Mouse (Mus musculus): Measurements from ENCODE around the gene Mkrn1. TPM values are rescaled to one million over a fixed set of nuclear protein-coding genes. Genes with fewer than 3 reads are reported as not detected.

Gene Mkrn1
- polyA plus RNA-seq, 1 experiment, result 44.3 TPM

- no peak for DNase-seq
- Histone ChIP-seq H3K4me3 (ENCODE audit: control insufficient read depth, insufficient read depth, low read length) (no peak overlapping the region), H3K4me1 (replicated peaks; ENCODE audit: control insufficient read depth, insufficient read depth, low read length) (no peaks in the 10 kb centered on the region), H3K27me3 (ENCODE audit: control insufficient read depth, insufficient read depth, low read length) (no peaks in the 10 kb centered on the region), H3K27ac (ENCODE audit: control insufficient read depth, insufficient read depth, low read length) (no peak overlapping the region), H3K36me3 (ENCODE audit: control insufficient read depth, insufficient read depth, low read length) (no peaks in the 10 kb centered on the region)
- TF ChIP-seq POLR2A (IDR thresholded peaks at IDR 0.05; ENCODE audit: control insufficient read depth, extremely low read depth, insufficient read depth, low read length, poor library complexity) (no peak), CTCF (IDR thresholded peaks at IDR 0.05; ENCODE audit: borderline replicate concordance, control insufficient read depth, extremely low read depth, insufficient read depth, low read length, poor library complexity) (no peak)
- WGBS, result 83% methylated on average over 2 of the region's 2 CpGs
Measured at GRCm38 (mm10) chr6:39454616-39455015, 34.4 kb upstream of the Mkrn1 start.

GRCm38 (mm10) chr6:39453564-39453963 lies 33.3 kb upstream of the Mkrn1 start:
- 88% methylated on average over 4 of the region's 4 CpGs for WGBS
- H3K36me3 ChIP-seq (ENCODE audit: control insufficient read depth, insufficient read depth, low read length), result no peaks in the 10 kb centered on the region

GRCm38 (mm10) chr6:39451033-39451432 lies 30.8 kb upstream of the Mkrn1 start:
- H3K4me1 ChIP-seq (replicated peaks; ENCODE audit: control insufficient read depth, insufficient read depth, low read length), result no peaks in the 10 kb centered on the region
- 82% methylated on average over 3 of the region's 3 CpGs for WGBS
- no peak for DNase-seq
- H3K27me3 ChIP-seq (ENCODE audit: control insufficient read depth, insufficient read depth, low read length), result no peaks in the 10 kb centered on the region
- H3K4me3 ChIP-seq (ENCODE audit: control insufficient read depth, insufficient read depth, low read length), result no peak overlapping the region
- H3K27ac ChIP-seq (ENCODE audit: control insufficient read depth, insufficient read depth, low read length), result no peak overlapping the region
- TF ChIP-seq POLR2A (IDR thresholded peaks at IDR 0.05; ENCODE audit: control insufficient read depth, extremely low read depth, insufficient read depth, low read length, poor library complexity) (no peak), CTCF (IDR thresholded peaks at IDR 0.05; ENCODE audit: borderline replicate concordance, control insufficient read depth, extremely low read depth, insufficient read depth, low read length, poor library complexity) (no peak)
- no peaks in the 10 kb centered on the region for H3K36me3 ChIP-seq (ENCODE audit: control insufficient read depth, insufficient read depth, low read length)

More at GRCm38 (mm10) chr6:39453564-39453963, 33.3 kb upstream of the Mkrn1 start:
- Histone ChIP-seq H3K27ac (ENCODE audit: control insufficient read depth, insufficient read depth, low read length) (no peak overlapping the region), H3K4me3 (ENCODE audit: control insufficient read depth, insufficient read depth, low read length) (no peak overlapping the region), H3K4me1 (replicated peaks; ENCODE audit: control insufficient read depth, insufficient read depth, low read length) (no peaks in the 10 kb centered on the region), H3K27me3 (ENCODE audit: control insufficient read depth, insufficient read depth, low read length) (no peaks in the 10 kb centered on the region)
- DNase-seq, result no peak
- TF ChIP-seq POLR2A (IDR thresholded peaks at IDR 0.05; ENCODE audit: control insufficient read depth, extremely low read depth, insufficient read depth, low read length, poor library complexity) (no peak), CTCF (IDR thresholded peaks at IDR 0.05; ENCODE audit: borderline replicate concordance, control insufficient read depth, extremely low read depth, insufficient read depth, low read length, poor library complexity) (no peak)

DNA sequence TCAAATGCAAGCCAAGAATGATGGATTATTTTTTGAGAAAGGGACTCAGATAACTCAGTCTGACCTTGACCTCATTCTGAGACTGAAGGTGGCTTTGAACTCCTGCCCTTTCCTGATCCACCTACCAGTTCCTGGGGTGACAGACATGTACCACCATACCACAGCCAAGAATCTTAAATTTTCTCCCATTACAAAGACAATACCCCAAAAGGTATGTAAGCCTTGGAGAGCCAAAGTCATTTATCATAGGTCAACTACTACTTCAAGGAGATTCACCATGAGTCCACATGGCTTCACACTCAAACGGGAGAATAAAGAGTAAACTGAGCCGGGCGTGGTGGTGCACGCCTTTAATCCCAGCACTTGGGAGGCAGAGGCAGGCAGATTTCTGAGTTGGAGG lies 30.3 kb upstream of the Mkrn1 start:
- Histone ChIP-seq H3K4me1 (replicated peaks; ENCODE audit: control insufficient read depth, insufficient read depth, low read length) (no peaks in the 10 kb centered on the region), H3K36me3 (ENCODE audit: control insufficient read depth, insufficient read depth, low read length) (no peaks in the 10 kb centered on the region), H3K27ac (ENCODE audit: control insufficient read depth, insufficient read depth, low read length) (no peak overlapping the region), H3K4me3 (ENCODE audit: control insufficient read depth, insufficient read depth, low read length) (no peak overlapping the region), H3K27me3 (ENCODE audit: control insufficient read depth, insufficient read depth, low read length) (no peaks in the 10 kb centered on the region)
- no peak for DNase-seq
- 97% methylated on average over 4 of the region's 4 CpGs for WGBS
- TF ChIP-seq CTCF (IDR thresholded peaks at IDR 0.05; ENCODE audit: borderline replicate concordance, control insufficient read depth, extremely low read depth, insufficient read depth, low read length, poor library complexity), result no peak
- no peak for TF ChIP-seq POLR2A (IDR thresholded peaks at IDR 0.05; ENCODE audit: control insufficient read depth, extremely low read depth, insufficient read depth, low read length, poor library complexity)

DNA sequence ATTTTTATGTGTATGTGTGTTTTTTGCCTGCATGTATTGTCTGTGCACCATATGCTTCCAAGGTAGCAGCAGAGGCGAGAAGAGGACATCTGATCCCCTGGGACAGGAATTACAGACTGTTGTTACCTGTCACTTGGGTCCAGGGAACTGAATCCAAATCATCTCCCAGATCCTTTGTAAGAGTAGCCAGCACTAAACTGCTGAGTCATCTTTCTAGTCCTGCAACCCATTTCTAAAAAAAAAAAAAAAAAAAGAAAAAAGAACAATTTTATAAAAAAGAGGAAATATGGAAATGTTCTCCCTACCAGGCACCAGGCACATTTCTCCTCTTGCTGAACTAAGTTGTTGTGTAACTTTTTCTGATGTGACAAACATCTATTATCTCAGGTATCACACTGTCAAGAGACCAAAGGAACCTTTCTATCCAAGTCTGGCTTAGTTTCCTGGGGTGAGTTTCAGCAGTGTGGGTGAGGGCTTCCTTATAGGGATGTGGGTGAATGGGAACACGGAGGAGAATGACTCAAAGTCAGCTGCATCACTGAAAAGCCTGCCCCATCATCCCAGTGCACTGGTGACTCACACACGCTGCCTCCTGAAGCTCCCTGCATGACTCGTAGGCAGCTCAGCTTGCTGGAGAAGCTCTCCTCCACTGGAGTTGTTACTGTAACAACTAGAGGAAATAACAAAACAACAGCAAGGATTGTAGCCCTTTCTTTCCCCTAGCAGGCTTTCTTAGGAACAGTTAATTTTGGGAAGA lies 27.3 kb upstream of the Mkrn1 start:
- H3K4me3 ChIP-seq (ENCODE audit: control insufficient read depth, insufficient read depth, low read length), result no peak overlapping the region
- TF ChIP-seq CTCF (IDR thresholded peaks at IDR 0.05; ENCODE audit: borderline replicate concordance, control insufficient read depth, extremely low read depth, insufficient read depth, low read length, poor library complexity), result no peak
- no peak for TF ChIP-seq POLR2A (IDR thresholded peaks at IDR 0.05; ENCODE audit: control insufficient read depth, extremely low read depth, insufficient read depth, low read length, poor library complexity)

DNA sequence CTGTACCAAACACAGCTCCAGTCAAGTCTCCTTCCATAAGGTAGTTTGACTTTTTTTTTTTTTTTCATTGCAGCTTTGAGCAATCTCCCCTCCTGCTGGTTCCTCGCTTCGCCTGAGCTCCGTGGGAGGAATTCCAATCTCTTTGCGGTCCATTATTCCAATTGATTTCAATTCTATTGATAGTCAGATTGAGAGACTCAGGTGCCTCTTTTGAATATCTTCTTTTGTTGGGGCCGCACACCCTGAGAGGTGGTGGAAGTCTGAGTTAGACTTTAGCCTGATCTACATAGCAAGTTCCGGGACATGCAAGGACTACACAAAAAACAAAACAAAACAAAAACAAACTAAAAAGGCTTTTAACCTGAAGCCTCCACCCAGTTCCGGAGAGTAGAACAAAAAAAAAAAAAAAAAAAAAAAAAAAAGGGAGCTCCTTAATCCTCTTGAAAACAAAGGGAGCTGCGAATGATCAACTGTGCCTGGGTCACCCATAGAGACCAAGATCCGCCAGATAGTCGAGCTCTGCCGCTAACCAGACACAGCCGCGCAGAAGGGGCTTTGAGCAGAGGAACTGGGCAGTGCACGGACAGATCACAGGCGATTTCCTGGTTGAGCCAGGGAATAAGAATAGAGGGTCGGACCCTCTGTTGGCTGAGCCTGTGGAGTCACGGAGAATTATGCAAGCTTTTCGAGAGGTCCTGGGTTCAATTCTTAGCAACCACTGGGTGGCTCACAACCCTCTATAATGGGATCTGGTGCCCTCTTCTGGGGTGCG lies 25.7 kb upstream of the Mkrn1 start:
- Histone ChIP-seq H3K36me3 (ENCODE audit: control insufficient read depth, insufficient read depth, low read length) (no peaks in the 10 kb centered on the region), H3K4me1 (replicated peaks; ENCODE audit: control insufficient read depth, insufficient read depth, low read length) (no peaks in the 10 kb centered on the region), H3K27me3 (ENCODE audit: control insufficient read depth, insufficient read depth, low read length) (no peaks in the 10 kb centered on the region), H3K4me3 (ENCODE audit: control insufficient read depth, insufficient read depth, low read length) (no peak overlapping the region), H3K27ac (ENCODE audit: control insufficient read depth, insufficient read depth, low read length) (no peak overlapping the region)
- TF ChIP-seq POLR2A (IDR thresholded peaks at IDR 0.05; ENCODE audit: control insufficient read depth, extremely low read depth, insufficient read depth, low read length, poor library complexity), result no peak
- no peak for TF ChIP-seq CTCF (IDR thresholded peaks at IDR 0.05; ENCODE audit: borderline replicate concordance, control insufficient read depth, extremely low read depth, insufficient read depth, low read length, poor library complexity)
- no peak for DNase-seq
- WGBS, result 71% methylated on average over 19 of the region's 19 CpGs

More for the DNA sequence above, 27.3 kb upstream of the Mkrn1 start:
- Histone ChIP-seq H3K4me1 (replicated peaks; ENCODE audit: control insufficient read depth, insufficient read depth, low read length) (no peaks in the 10 kb centered on the region), H3K36me3 (ENCODE audit: control insufficient read depth, insufficient read depth, low read length) (no peaks in the 10 kb centered on the region), H3K27ac (ENCODE audit: control insufficient read depth, insufficient read depth, low read length) (no peak overlapping the region), H3K27me3 (ENCODE audit: control insufficient read depth, insufficient read depth, low read length) (no peaks in the 10 kb centered on the region)
- WGBS, result 70% methylated on average over 4 of the region's 4 CpGs
- no peak for DNase-seq
